ENCODE assay signal across 8 mouse cellular contexts in the genomic region with DNA sequence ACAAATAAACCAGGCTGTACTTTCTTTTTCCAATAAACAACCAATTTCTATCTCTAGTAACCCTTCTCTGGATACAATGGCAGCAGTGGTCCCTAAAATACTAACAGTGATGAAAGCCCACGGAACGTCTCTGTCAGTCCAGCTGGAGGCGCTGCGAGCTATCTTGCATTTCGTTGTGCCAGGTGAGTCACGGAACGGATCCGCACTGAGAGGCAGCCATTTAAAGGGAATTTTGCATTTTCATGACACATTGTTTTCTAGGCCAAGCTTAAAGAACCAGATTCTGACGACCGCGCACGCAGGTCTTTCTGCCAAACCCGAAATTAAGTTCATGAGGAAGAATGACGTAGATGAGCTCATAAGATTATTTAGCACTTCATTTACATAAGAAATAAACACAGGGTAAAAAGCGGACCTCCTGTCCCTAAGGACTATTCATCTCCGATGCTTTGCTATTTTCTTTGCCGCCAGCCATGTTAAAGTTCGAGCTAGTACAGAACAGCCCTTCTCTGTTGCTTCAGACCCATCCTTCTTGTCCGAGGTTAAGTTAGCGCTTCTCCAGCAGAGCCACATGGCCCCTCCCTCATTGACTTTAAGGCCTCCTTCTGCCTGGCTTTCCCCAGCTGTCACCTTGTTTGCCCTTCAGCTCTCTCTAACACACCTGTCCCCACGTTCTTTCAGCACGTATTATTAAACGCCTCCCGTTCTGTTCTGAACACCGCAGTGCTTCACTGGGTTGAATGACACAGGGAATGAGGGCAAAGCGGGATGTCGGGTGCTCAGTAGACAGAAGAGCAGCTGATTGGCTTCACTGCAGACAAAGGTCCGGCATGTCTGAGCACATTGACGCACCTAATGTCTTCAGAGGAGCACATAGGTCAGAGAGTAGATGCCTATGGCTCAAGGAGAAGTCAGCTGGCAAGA. TPM values are rescaled to one million over a fixed set of nuclear protein-coding genes. Genes with fewer than 3 reads are reported as not detected.
DNase-seq lines count a peak whose midpoint lies in the region; ATAC-seq lines count a peak whose summit lies in the region.

No protein-coding gene starts in this region.

- H3K4me3 ChIP-seq in kidney, embryonic 15.5 days (replicated peaks) = peak overlapping the region; percentile 27
- H3K4me3 ChIP-seq in forebrain, embryonic 14.5 days (ENCODE audit: low read depth, low read length) = peak overlapping the region; percentile 20
- H3K4me3 ChIP-seq in midbrain, embryonic 11.5 days (ENCODE audit: low read depth, low read length) = peak overlapping the region; percentile 21

- H3K4me1 ChIP-seq in kidney, embryonic 15.5 days = no peaks in the 10 kb centered on the region
- no peaks in the 10 kb centered on the region for H3K4me1 ChIP-seq in forebrain, embryonic 14.5 days (ENCODE audit: control insufficient read depth, insufficient read depth, low read length)
- no peaks in the 10 kb centered on the region for H3K4me1 ChIP-seq in midbrain, embryonic 11.5 days (ENCODE audit: control insufficient read depth, insufficient read depth, low read length)

- no peak for DNase-seq in kidney, adult 11 months
- DNase-seq in embryo, embryonic 10 days (ENCODE audit: low spot score) = peak; percentile 55
- DNase-seq in forebrain, embryonic 14.5 days (ENCODE audit: low spot score) = peak; percentile 67
- DNase-seq in midbrain, embryonic 11.5 days (ENCODE audit: low spot score, missing footprints) = peak; percentile 84
- no peak for DNase-seq in B cell, adult 2 months
- DNase-seq in kidney, adult 18-20 months = no peak
- DNase-seq in T-cell, adult 2 months (ENCODE audit: low spot score) = no peak

- H3K4me2 ChIP-seq in kidney, embryonic 15.5 days = peak overlapping the region; percentile 50
- peak overlapping the region; percentile 46 for H3K4me2 ChIP-seq in forebrain, embryonic 14.5 days (ENCODE audit: low read length)
- peak overlapping the region; percentile 49 for H3K4me2 ChIP-seq in midbrain, embryonic 11.5 days

- no peaks in the 10 kb centered on the region; the same call in 1 of the 2 replicates for H3K36me3 ChIP-seq in kidney, embryonic 15.5 days
- no peaks in the 10 kb centered on the region for H3K36me3 ChIP-seq in forebrain, embryonic 14.5 days (ENCODE audit: control insufficient read depth, insufficient read depth, low read length)
- no peaks in the 10 kb centered on the region for H3K36me3 ChIP-seq in midbrain, embryonic 11.5 days (ENCODE audit: control insufficient read depth, insufficient read depth, low read length)

- no peak for ATAC-seq in kidney, embryonic 15.5 days (replicated peaks; ENCODE audit: low FRiP score)
- ATAC-seq in forebrain, embryonic 14.5 days = peak; percentile 68
- peak; percentile 66; the same call in 1 of the 2 replicates for ATAC-seq in midbrain, embryonic 11.5 days (ENCODE audit: low FRiP score)

- 40% methylated on average over 29 of the region's 29 CpGs for WGBS in kidney, embryonic 15.5 days
- WGBS in forebrain, embryonic 14.5 days = 27% methylated on average over 29 of the region's 29 CpGs
- WGBS in midbrain, embryonic 11.5 days = 23% methylated on average over 29 of the region's 29 CpGs

- no peaks in the 10 kb centered on the region for H3K9me3 ChIP-seq in kidney, embryonic 15.5 days (replicated peaks)
- H3K9me3 ChIP-seq in forebrain, embryonic 14.5 days (replicated peaks; ENCODE audit: control insufficient read depth, low read length) = no peaks in the 10 kb centered on the region
- H3K9me3 ChIP-seq in midbrain, embryonic 11.5 days (ENCODE audit: control insufficient read depth, low read length) = no peaks in the 10 kb centered on the region

- H3K9ac ChIP-seq in kidney, embryonic 15.5 days = no peak overlapping the region
- H3K9ac ChIP-seq in forebrain, embryonic 14.5 days (ENCODE audit: low read length) = 0 out of 2 replicates have a peak overlapping the region, but pooled peaks have one; percentile 3
- H3K9ac ChIP-seq in midbrain, embryonic 11.5 days (ENCODE audit: low read length) = peak overlapping the region; percentile 15; the same call in 1 of the 2 replicates

- H3K27ac ChIP-seq in kidney, embryonic 15.5 days = no peak overlapping the region
- H3K27ac ChIP-seq in forebrain, embryonic 14.5 days (ENCODE audit: low read depth, low read length) = no peak overlapping the region
- no peak overlapping the region for H3K27ac ChIP-seq in midbrain, embryonic 11.5 days (ENCODE audit: low read depth, low read length)

- no peaks in the 10 kb centered on the region for H3K27me3 ChIP-seq in kidney, embryonic 15.5 days
- no peaks in the 10 kb centered on the region for H3K27me3 ChIP-seq in forebrain, embryonic 14.5 days (replicated peaks; ENCODE audit: control insufficient read depth, insufficient read depth, low read length)
- no peaks in the 10 kb centered on the region for H3K27me3 ChIP-seq in midbrain, embryonic 11.5 days (ENCODE audit: control insufficient read depth, insufficient read depth, low read length)

RNA-seq across cellular contexts. Expression of gene Lrrk2, which starts 36.5 kb away (rescaled TPM):
- 6.4 and 7.7 TPM in 2 replicates for polyA plus RNA-seq in kidney, embryonic 15.5 days (2015; fragmentation: Nextera tagmentation; extraction: Ambion mirVana)
- 1.6 and 2.4 TPM in 2 replicates for polyA plus RNA-seq in forebrain, embryonic 14.5 days (2014; fragmentation: Nextera tagmentation; extraction: Ambion mirVana)
- 2.5 and 4.2 TPM in 2 replicates for polyA plus RNA-seq in midbrain, embryonic 11.5 days (2014; fragmentation: Nextera tagmentation; extraction: Ambion mirVana)

Comparison
In these comparisons a context has a peak if more than half of its experiments do, and no peak if none do; other contexts are left out.
1. DNase-seq: peak in embryo, embryonic 10 days (single experiment), forebrain, embryonic 14.5 days (single experiment) and midbrain, embryonic 11.5 days (single experiment); none in kidney, adult 11 months (single experiment), B cell, adult 2 months (0 of 2), kidney, adult 18-20 months (single experiment) and T-cell, adult 2 months (single experiment).
2. Peak in every context shown above with its lines, with median percentiles within 50 percentile points of each other: H3K4me2 ChIP-seq and H3K4me3 ChIP-seq.